Mouse (Mus musculus): Measurements from ENCODE around the gene Vps11. TPM values are rescaled to one million over a fixed set of nuclear protein-coding genes. Genes with fewer than 3 reads are reported as not detected.
"Not testable (repeated sequence)": the region's sequence is repeated elsewhere in the genome, so short reads cannot be mapped to it uniquely, and the experiment has no call there.

Gene Vps11
- total RNA-seq, 2 experiments from 2014 or later = 22.4 to 22.8 TPM

DNA sequence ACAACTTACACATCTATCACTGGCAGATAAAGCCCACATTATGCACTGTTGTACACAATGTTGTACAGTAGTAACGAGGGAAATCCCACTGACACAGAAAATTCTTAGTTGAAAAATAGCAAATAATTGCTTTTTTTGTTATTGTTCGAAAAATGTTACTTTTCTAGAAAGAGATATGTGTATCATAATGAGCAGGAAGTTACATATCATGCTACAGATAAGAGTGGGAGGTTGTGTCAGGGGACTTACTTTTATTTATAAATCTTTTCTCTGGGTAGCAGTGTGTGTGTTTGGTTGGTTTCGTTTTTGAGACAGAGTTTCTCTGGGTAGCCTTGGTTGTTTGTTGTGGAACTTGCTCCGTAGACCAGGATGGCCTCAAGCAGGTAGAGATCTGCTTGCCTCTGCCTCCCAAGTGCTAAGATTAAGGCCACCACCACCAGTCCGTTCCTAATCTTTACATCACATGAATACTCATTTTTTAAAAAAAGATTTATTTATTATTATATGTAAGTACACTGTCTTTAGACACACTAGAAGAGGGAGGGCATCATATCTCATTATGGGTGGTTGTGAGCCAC is 16.8 kb upstream of the Vps11 start:
- intact Hi-C loops (cut with DNase I) = no loop called here
- no peak for DNase-seq

GRCm38 (mm10) chr9:44377335-44377734 is 15.9 kb upstream of the Vps11 start:
- intact Hi-C loops (cut with DNase I); DNase-seq: not testable (repeated sequence)

GRCm38 (mm10) chr9:44376141-44376540 is 14.7 kb upstream of the Vps11 start:
- DNase-seq = no peak
- intact Hi-C loops (cut with DNase I) = no loop called here

- DNase-seq = no peak
These were observed 11.9 kb upstream of the Vps11 start for GRCm38 (mm10) chr9:44373386-44373785.

GRCm38 (mm10) chr9:44364480-44364879 is 3.0 kb upstream of the Vps11 start:
- no peak for DNase-seq
- intact Hi-C loops (cut with DNase I) = no loop called here

More at GRCm38 (mm10) chr9:44373386-44373785, 11.9 kb upstream of the Vps11 start:
- intact Hi-C loops (cut with DNase I) = no loop called here

- DNase-seq; intact Hi-C loops (cut with DNase I): not testable (repeated sequence)
These were observed 461 bp upstream of the Vps11 start for GRCm38 (mm10) chr9:44361931-44362330.

GRCm38 (mm10) chr9:44357207-44357606 is 4.3 kb downstream of the Vps11 start:
- intact Hi-C loops (cut with DNase I) = loop anchor here (1.0 to 5.0 kb wide), 2 partner anchors 65 to 118 kb away; no protein-coding TSS in a partner anchor
- DNase-seq = peak; percentile 29 to 47

DNA sequence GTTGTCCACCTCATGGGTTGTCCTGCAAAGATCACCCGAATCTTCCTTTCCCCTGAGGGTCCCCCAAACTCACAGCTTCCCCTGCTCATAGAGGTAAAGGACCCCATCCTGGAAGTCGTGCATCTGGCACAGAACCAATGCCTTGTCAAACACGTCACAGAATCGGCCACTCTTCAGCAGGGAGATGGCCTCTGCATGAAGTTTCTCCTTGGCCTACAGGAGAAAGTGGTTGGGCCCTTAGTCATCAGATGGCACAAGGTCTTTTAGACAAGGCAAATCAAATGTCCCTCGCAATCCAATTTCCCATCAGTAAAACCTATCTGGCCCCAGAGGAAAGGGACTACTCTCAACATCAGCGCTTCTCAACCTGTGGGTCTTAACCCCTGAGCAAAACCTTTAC is 8.3 kb downstream of the Vps11 start:
- no peak for DNase-seq
- intact Hi-C loops (cut with DNase I) = no loop called here

- no peak for DNase-seq
- intact Hi-C loops (cut with DNase I) = no loop called here
These were observed 9.1 kb downstream of the Vps11 start for GRCm38 (mm10) chr9:44352337-44352736.

- intact Hi-C loops (cut with DNase I) = no loop called here
These were observed 10.1 kb downstream of the Vps11 start for GRCm38 (mm10) chr9:44351396-44351795.

GRCm38 (mm10) chr9:44348546-44348945 is 12.9 kb downstream of the Vps11 start:
- intact Hi-C loops (cut with DNase I) = no loop called here
- no peak for DNase-seq

More at GRCm38 (mm10) chr9:44351396-44351795, 10.1 kb downstream of the Vps11 start:
- DNase-seq = no peak

DNA sequence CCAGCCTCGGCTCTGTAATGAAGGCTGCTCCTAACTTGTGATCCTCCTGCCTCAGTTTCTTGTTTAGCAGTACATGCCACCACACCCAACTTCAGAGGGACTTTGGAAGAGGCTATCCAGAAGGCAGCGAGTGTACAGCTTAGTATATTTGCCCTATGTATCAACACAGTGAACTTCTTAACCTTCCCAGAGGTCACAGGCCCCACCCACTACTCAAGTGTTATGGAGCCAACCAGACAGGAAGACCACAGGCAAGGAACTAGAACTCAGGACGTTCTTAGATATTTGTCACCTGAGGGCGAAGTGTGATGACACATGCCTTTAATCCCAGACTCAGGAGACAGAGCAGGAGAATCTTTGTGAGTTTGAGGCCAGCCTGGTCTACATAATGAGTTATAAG is 13.8 kb downstream of the Vps11 start:
- intact Hi-C loops (cut with DNase I) = no loop called here

GRCm38 (mm10) chr9:44347166-44347565 is 14.3 kb downstream of the Vps11 start:
- intact Hi-C loops (cut with DNase I) = no loop called here

More for the DNA sequence above, 13.8 kb downstream of the Vps11 start:
- no peak for DNase-seq

GRCm38 (mm10) chr9:44345570-44346433 is 15.7 kb downstream of the Vps11 start:
- no peak for DNase-seq
- intact Hi-C loops (cut with DNase I) = no loop called here

More at GRCm38 (mm10) chr9:44347166-44347565, 14.3 kb downstream of the Vps11 start:
- DNase-seq = no peak

DNA sequence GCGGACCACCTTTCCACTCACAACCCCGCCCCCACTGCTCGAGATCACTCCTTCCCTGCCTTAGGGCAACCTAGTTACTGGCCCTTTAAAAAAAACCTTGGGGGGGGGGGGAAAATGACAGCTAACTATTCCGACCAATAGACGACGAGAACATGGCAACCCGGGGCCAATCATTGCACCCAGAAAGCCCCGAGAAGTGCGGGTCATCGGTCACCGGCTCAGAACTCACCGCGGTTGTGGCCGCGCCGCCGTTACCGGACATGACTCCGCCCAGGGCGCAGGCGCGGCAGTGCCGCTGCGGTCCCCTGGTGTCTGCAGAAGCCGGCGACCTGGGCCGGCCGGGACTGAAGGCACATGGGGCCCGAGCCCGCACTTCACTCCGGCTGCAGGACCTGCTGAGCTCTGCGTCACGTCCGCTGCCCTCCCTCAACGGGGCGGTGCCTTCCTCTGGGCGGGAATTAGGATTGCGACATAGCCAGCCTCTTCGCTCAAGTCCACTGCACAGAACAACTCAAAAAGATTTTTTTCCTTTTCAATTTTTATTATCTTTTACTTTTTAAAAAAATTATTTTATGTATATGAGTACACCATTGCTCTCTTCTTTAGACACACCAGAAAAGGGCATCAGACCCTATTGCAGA is 17.6 kb downstream of the Vps11 start, which contains the start of gene Hmbs:
TSS of gene Hmbs (minus strand) at position 448 of the 641 bp plus-strand sequence.
- DNase-seq = peak; percentile 96 to 97
- intact Hi-C loops (cut with DNase I) = loop anchor here (2.0 to 5.0 kb wide), 2 partner anchors 23 to 52 kb away; partner anchors contain the start of gene C2cd2l

DNA sequence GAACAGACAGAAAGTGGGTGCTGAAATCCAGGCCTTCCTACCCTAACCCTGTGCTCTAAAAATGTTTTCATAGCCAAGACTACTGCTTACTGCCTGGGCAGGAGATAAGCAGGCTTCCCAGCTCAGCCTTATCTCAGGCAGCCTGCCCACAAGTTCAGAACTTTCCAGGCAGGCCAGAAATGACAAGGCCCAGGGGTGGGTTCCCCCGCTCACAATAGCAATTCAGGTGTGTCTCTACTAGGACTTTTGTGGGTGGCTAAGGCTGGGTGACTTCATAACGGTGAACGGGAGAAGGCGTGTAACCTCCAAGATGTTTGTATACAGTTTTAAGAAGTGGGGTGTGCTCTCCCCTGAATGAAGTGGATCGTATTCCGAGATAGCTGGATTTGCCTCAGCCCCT is 18.2 kb downstream of the Vps11 start:
- peak; percentile 63 to 72 for DNase-seq
- intact Hi-C loops (cut with DNase I) = loop anchor here (2.0 to 5.0 kb wide), 2 partner anchors 22 to 51 kb away; partner anchors contain the start of gene C2cd2l

- intact Hi-C loops (cut with DNase I) = loop anchor here (2.0 to 5.0 kb wide), 2 partner anchors 22 to 50 kb away; partner anchors contain the start of gene C2cd2l
- DNase-seq = no peak
These were observed 18.9 kb downstream of the Vps11 start for GRCm38 (mm10) chr9:44342605-44343004.

DNA sequence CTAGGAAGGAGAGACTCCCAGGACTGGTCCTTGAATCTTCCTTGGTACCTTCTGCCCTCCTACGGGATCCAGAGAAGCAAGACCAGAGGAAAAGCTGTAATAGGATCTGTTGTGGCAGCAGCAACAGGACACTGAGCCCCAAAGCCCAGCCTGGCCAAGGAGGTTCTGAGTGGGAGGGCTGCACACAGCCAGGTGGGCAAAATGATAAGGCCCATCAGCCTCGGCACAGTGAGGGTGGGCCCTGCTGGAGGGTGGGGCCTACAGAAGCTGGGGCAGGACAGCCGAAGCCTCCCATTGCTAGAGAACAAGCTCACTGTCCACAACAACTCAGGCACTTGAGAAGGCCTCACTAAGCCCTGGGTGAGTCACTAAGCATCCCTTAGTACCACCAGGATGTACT is 19.3 kb downstream of the Vps11 start:
- intact Hi-C loops (cut with DNase I) = loop anchor here (2.0 to 5.0 kb wide), 2 partner anchors 21 to 50 kb away; partner anchors contain the start of gene C2cd2l
- DNase-seq = no peak

- intact Hi-C loops (cut with DNase I) = loop anchor here (5.0 kb wide), 1 partner anchor 49 kb away; no protein-coding TSS in a partner anchor
- DNase-seq = no peak
These were observed 20.0 kb downstream of the Vps11 start for GRCm38 (mm10) chr9:44341487-44341886.

- intact Hi-C loops (cut with DNase I) = no loop called here
- no peak for DNase-seq
These were observed 22.9 kb downstream of the Vps11 start for GRCm38 (mm10) chr9:44338574-44338973.
